Mouse (Mus musculus): ENCODE results near the gene Cxcl9. TPM values are rescaled to one million over a fixed set of nuclear protein-coding genes. Genes with fewer than 3 reads are reported as not detected.

The Cxcl9 gene
- polyA plus RNA-seq, 1 experiment from 2014 or later = 0.03 TPM

GRCm38 (mm10) chr5:92345006-92345405, 17.1 kb upstream of the Cxcl9 start:
- ChIA-PET CTCF (no interaction called here), POLR2A (no interaction called here)
- ATAC-seq = no peak
- no peak for DNase-seq (ENCODE audit: low read depth, low spot score)
- in situ Hi-C loops (cut with MboI; ENCODE audit: low pct_unique_long_range_greater_than_20kb) = no loop called here
- TF ChIP-seq CTCF (IDR thresholded peaks at IDR 0.05) = no peak
- no peaks in the 10 kb centered on the region for H3K27me3 ChIP-seq

- in situ Hi-C loops (cut with MboI; ENCODE audit: low pct_unique_long_range_greater_than_20kb) = no loop called here
- H3K27me3 ChIP-seq = no peaks in the 10 kb centered on the region
- POLR2A ChIA-PET = no interaction called here
- DNase-seq (ENCODE audit: low read depth, low spot score) (no peak), ATAC-seq (no peak)
- CTCF ChIA-PET = no interaction called here
- TF ChIP-seq CTCF (IDR thresholded peaks at IDR 0.05) = no peak
Observed at GRCm38 (mm10) chr5:92340606-92341005, 12.7 kb upstream of the Cxcl9 start.

- in situ Hi-C loops (cut with MboI; ENCODE audit: low pct_unique_long_range_greater_than_20kb) = no loop called here
- TF ChIP-seq CTCF (IDR thresholded peaks at IDR 0.05) = no peak
- ChIA-PET POLR2A (interaction anchor here (0.5 kb wide), 1 partner anchor 15 kb away, joined by 4 read pairs; no protein-coding TSS in a partner anchor), CTCF (interaction anchor here (1.2 to 2.0 kb wide), 4 partner anchors 10 to 61 kb away, joined by 3 to 6 read pairs (median 4); partner anchors contain the start of gene Cxcl10)
- ATAC-seq = no peak
- H3K27me3 ChIP-seq = no peaks in the 10 kb centered on the region
- no peak for DNase-seq (ENCODE audit: low read depth, low spot score)
Observed at GRCm38 (mm10) chr5:92336743-92337142, 8.9 kb upstream of the Cxcl9 start.

- POLR2A ChIA-PET = interaction anchor here (0.6 to 1.1 kb wide), 3 partner anchors 10 to 576 kb away, joined by 3 to 4 read pairs (median 3); no protein-coding TSS in a partner anchor
- no peak for ATAC-seq
- CTCF ChIA-PET = no interaction called here
- no peaks in the 10 kb centered on the region for H3K27me3 ChIP-seq
- no peak for TF ChIP-seq CTCF (IDR thresholded peaks at IDR 0.05)
- no peak for DNase-seq (ENCODE audit: low read depth, low spot score)
- in situ Hi-C loops (cut with MboI; ENCODE audit: low pct_unique_long_range_greater_than_20kb) = no loop called here
Observed at GRCm38 (mm10) chr5:92332359-92332840, 4.5 kb upstream of the Cxcl9 start.

GRCm38 (mm10) chr5:92331635-92332338, 3.9 kb upstream of the Cxcl9 start, which contains the start of gene Art3:
TSS of gene Art3 (plus strand) at chr5:92331827.
- in situ Hi-C loops (cut with MboI; ENCODE audit: low pct_unique_long_range_greater_than_20kb) = no loop called here
- ATAC-seq = no peak

GRCm38 (mm10) chr5:92331122-92331521, 3.2 kb upstream of the Cxcl9 start:
- DNase-seq (ENCODE audit: low read depth, low spot score) = no peak
- in situ Hi-C loops (cut with MboI; ENCODE audit: low pct_unique_long_range_greater_than_20kb) = no loop called here
- ChIA-PET CTCF (no interaction called here), POLR2A (no interaction called here)
- ATAC-seq = no peak
- H3K27me3 ChIP-seq = no peaks in the 10 kb centered on the region
- no peak for TF ChIP-seq CTCF (IDR thresholded peaks at IDR 0.05)

More at GRCm38 (mm10) chr5:92331635-92332338, 3.9 kb upstream of the Cxcl9 start, which contains the start of gene Art3:
- H3K27me3 ChIP-seq = no peaks in the 10 kb centered on the region
- no peak for TF ChIP-seq CTCF (IDR thresholded peaks at IDR 0.05)
- ChIA-PET CTCF (no interaction called here), POLR2A (interaction anchor here (0.6 to 1.1 kb wide), 2 partner anchors 31 to 577 kb away, joined by 3 read pairs; no protein-coding TSS in a partner anchor)
- no peak for DNase-seq (ENCODE audit: low read depth, low spot score)

GRCm38 (mm10) chr5:92327367-92327766, 512 bp downstream of the Cxcl9 start:
- ChIA-PET CTCF (no interaction called here), POLR2A (no interaction called here)
- in situ Hi-C loops (cut with MboI; ENCODE audit: low pct_unique_long_range_greater_than_20kb) = no loop called here
- ATAC-seq (no peak), DNase-seq (ENCODE audit: low read depth, low spot score) (no peak)
- no peaks in the 10 kb centered on the region for H3K27me3 ChIP-seq
- no peak for TF ChIP-seq CTCF (IDR thresholded peaks at IDR 0.05)

- ATAC-seq (no peak), DNase-seq (ENCODE audit: low read depth, low spot score) (no peak)
- no peaks in the 10 kb centered on the region for H3K27me3 ChIP-seq
- CTCF ChIA-PET = interaction anchor here (3.4 kb wide), 1 partner anchor 11 kb away, joined by 20 read pairs; no protein-coding TSS in a partner anchor
- POLR2A ChIA-PET = no interaction called here
- in situ Hi-C loops (cut with MboI; ENCODE audit: low pct_unique_long_range_greater_than_20kb) = no loop called here
- no peak for TF ChIP-seq CTCF (IDR thresholded peaks at IDR 0.05)
Observed at GRCm38 (mm10) chr5:92323264-92323663, 4.6 kb downstream of the Cxcl9 start.

GRCm38 (mm10) chr5:92322612-92323011, 5.3 kb downstream of the Cxcl9 start:
- DNase-seq (ENCODE audit: low read depth, low spot score) (no peak), ATAC-seq (no peak)
- POLR2A ChIA-PET = interaction anchor here (0.5 to 0.7 kb wide), 2 partner anchors 14 to 31 kb away, joined by 4 to 5 read pairs; no protein-coding TSS in a partner anchor
- CTCF ChIA-PET = interaction anchor here (1.2 to 3.4 kb wide), 4 partner anchors 10 to 61 kb away, joined by 4 to 20 read pairs (median 8); no protein-coding TSS in a partner anchor
- H3K27me3 ChIP-seq = no peaks in the 10 kb centered on the region
- in situ Hi-C loops (cut with MboI; ENCODE audit: low pct_unique_long_range_greater_than_20kb) = no loop called here
- TF ChIP-seq CTCF (IDR thresholded peaks at IDR 0.05) = no peak

GRCm38 (mm10) chr5:92321631-92322400, 6.1 kb downstream of the Cxcl9 start:
- ChIA-PET CTCF (interaction anchor here (1.2 to 3.4 kb wide), 6 partner anchors 9 to 64 kb away, joined by 3 to 20 read pairs (median 5); no protein-coding TSS in a partner anchor), POLR2A (interaction anchor here (0.7 to 2.0 kb wide), 2 partner anchors 10 to 15 kb away, joined by 4 to 6 read pairs; no protein-coding TSS in a partner anchor)
- DNase-seq (ENCODE audit: low read depth, low spot score) (no peak), ATAC-seq (no peak)
- TF ChIP-seq CTCF (IDR thresholded peaks at IDR 0.05) = no peak
- in situ Hi-C loops (cut with MboI; ENCODE audit: low pct_unique_long_range_greater_than_20kb) = no loop called here
- H3K27me3 ChIP-seq = no peaks in the 10 kb centered on the region
